26 mouse cellular contexts compared by ENCODE assay signal in genomic region chr6:80589776-80590175, GRCm38 (mm10).
A peak's percentile ranks its signal among the peaks of the same experiment; 100 is the strongest.
DNase-seq lines count a peak whose midpoint lies in the region; ATAC-seq lines count a peak whose summit lies in the region.
"Had no signal": no experiment of that assay in that cellular context is flagged by ENCODE, and none has a peak within 500 bp of the region (broad histone marks: within the 10 kb centered on the region; RNA-seq: fewer than 3 reads in every experiment).

No protein-coding gene starts in this region.

- intact Hi-C loops in left cerebral cortex, postnatal 4 days (cut with DNase I): no loop called here

- no peak for ATAC-seq in forebrain, embryonic 16.5 days
- ATAC-seq: forebrain, embryonic 14.5 days; forebrain, postnatal 0 days; Patski had no signal

- no peaks in the 10 kb centered on the region for H3K4me1 ChIP-seq in forebrain, embryonic 16.5 days (replicated peaks; ENCODE audit: control insufficient read depth, insufficient read depth, low read length)
- H3K4me1 ChIP-seq: embryonic facial prominence, embryonic 13.5 days; embryonic facial prominence, embryonic 15.5 days; forebrain, embryonic 10.5 days; forebrain, embryonic 12.5 days had no signal

- no peaks in the 10 kb centered on the region for H3K27me3 ChIP-seq in forebrain, embryonic 16.5 days (replicated peaks; ENCODE audit: control insufficient read depth, insufficient read depth, low read length)
- H3K27me3 ChIP-seq: embryonic facial prominence, embryonic 13.5 days; embryonic facial prominence, embryonic 15.5 days; forebrain, embryonic 12.5 days; Patski had no signal

- H3K36me3 ChIP-seq in forebrain, embryonic 16.5 days (ENCODE audit: control insufficient read depth, insufficient read depth): no peaks in the 10 kb centered on the region
- H3K36me3 ChIP-seq: embryonic facial prominence, embryonic 13.5 days; embryonic facial prominence, embryonic 15.5 days; forebrain, embryonic 10.5 days; forebrain, embryonic 12.5 days; G1E had no signal

- H3K27ac ChIP-seq in forebrain, embryonic 16.5 days (ENCODE audit: low read length): no peak overlapping the region
- H3K27ac ChIP-seq: embryonic facial prominence, embryonic 13.5 days; embryonic facial prominence, embryonic 15.5 days; forebrain, embryonic 10.5 days; forebrain, embryonic 12.5 days had no signal

- peak; percentile 20 for DNase-seq in 416B (ENCODE audit: low read depth)
- DNase-seq in ES-CJ7 (ENCODE audit: low read depth, low spot score): peak; percentile 74
- DNase-seq in R1 (ENCODE audit: low read depth, low spot score): peak; percentile 60
- DNase-seq in ZHBTc4 (ENCODE audit: low read depth, low spot score): peak; percentile 61
- DNase-seq in spleen, adult 18-20 months: no peak
- DNase-seq in left cerebral cortex, postnatal 4 days: no peak
- DNase-seq: adrenal gland, adult 2 months; adrenal gland, postnatal 10 days; adrenal gland, postnatal 25 days; cerebellum, adult 11 months; cerebellum, adult 18-20 months; cerebellum, adult 8-10 months; cerebellum, adult 9-11 months; cerebellum, postnatal 14 days; cerebellum, postnatal 36 days; embryo, embryonic 11 days; forebrain, postnatal 0 days had no signal

- no peak overlapping the region for H3K4me2 ChIP-seq in forebrain, embryonic 16.5 days (ENCODE audit: low read length)
- H3K4me2 ChIP-seq: embryonic facial prominence, embryonic 13.5 days; embryonic facial prominence, embryonic 15.5 days; forebrain, embryonic 12.5 days had no signal

- no peak overlapping the region for H3K4me3 ChIP-seq in forebrain, embryonic 16.5 days (replicated peaks; ENCODE audit: low read length)
- H3K4me3 ChIP-seq: embryonic facial prominence, embryonic 13.5 days; embryonic facial prominence, embryonic 15.5 days; erythroblast, embryonic 14.5 days; forebrain, embryonic 10.5 days; forebrain, embryonic 12.5 days had no signal

- WGBS in forebrain, embryonic 16.5 days: 54% methylated on average over 1 of the region's 1 CpGs

- H3K9ac ChIP-seq in forebrain, embryonic 16.5 days (replicated peaks; ENCODE audit: low read depth, low read length): no peak overlapping the region
- H3K9ac ChIP-seq: embryonic facial prominence, embryonic 13.5 days; embryonic facial prominence, embryonic 15.5 days; forebrain, embryonic 12.5 days; forebrain, postnatal 0 days had no signal

- no peaks in the 10 kb centered on the region for H3K9me3 ChIP-seq in forebrain, embryonic 16.5 days (ENCODE audit: control insufficient read depth, low read length)
- H3K9me3 ChIP-seq: embryonic facial prominence, embryonic 13.5 days; embryonic facial prominence, embryonic 15.5 days; forebrain, embryonic 10.5 days; forebrain, embryonic 12.5 days had no signal

Comparison
In these comparisons a context has a peak if more than half of its experiments do, and no peak if none do; other contexts are left out.
1. DNase-seq: peak in 416B (single experiment), ES-CJ7 (single experiment), R1 (single experiment) and ZHBTc4 (single experiment); none in spleen, adult 18-20 months (0 of 2) and left cerebral cortex, postnatal 4 days (single experiment).